Mouse (Mus musculus) cerebellum, adult (tissue): ENCODE results near the gene Tifa.

Experiments
- ATAC-seq: cut with Nextera tagmentation; 2 replicates; pipeline ENCODE4 v1.9.2; 2017; ENCODE audit warnings: mild to moderate bottlenecking, moderate library complexity, mixed read lengths; ENCODE audit not compliant: insufficient number of reproducible peaks, low FRiP score, low TSS enrichment

The Tifa gene

DNA sequence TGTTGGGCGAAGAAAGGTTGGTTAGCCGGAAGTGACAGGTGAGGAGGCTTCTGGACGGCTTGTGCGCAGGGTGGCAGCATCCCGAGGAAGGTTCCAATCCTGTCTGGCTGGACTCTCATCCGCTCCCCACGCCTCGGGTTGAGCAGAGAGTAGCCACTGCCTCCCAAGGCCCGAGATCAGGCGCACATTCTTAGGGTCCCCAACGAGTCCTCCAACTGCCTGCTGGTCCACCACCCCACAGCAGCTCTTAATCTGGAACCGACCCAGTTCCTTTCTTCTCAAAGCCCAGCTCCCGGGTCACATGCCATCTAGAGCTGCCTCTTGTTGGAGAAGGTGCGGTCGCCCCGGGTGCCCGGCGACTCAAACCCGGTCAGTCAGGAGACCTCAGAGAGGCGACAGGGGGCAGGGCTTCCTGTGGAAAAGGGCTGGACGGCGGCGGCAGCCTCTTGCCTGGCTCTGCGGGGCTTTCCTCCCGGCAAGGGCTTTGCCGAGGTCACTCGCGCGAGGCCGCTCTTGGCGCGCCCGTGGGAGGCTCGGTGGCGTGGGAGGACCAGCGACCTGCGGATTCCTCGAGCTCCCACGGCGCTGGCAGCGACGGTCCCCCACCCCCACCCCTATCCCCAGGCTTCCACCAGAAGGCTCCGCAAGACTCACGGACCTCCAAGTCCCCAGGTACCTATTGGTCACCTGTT, at the start of gene Tifa:
Gene Tifa (plus strand): TSS at position 306 of the 692 bp plus-strand sequence.
- peak; percentile 59 for ATAC-seq

DNA sequence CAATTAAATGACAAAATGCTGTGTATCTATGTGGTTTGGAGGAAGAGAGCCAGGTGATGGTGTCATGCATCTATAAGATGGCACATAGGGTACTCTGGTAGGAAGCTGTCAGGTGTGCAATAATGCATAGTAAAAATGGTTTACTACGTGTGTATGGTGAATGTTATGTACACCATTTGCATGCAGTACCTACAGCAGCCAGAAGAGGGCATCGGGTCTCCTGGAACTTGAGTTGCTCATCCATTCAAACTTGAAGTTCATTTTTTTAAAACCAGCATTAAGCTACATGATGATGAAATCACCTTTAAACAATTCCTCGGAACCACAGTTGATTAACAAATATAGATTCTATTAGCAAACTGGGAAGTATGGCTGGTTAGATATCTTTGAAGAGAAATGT, 48.1 kb upstream of the Tifa start:
- ATAC-seq = no peak

DNA sequence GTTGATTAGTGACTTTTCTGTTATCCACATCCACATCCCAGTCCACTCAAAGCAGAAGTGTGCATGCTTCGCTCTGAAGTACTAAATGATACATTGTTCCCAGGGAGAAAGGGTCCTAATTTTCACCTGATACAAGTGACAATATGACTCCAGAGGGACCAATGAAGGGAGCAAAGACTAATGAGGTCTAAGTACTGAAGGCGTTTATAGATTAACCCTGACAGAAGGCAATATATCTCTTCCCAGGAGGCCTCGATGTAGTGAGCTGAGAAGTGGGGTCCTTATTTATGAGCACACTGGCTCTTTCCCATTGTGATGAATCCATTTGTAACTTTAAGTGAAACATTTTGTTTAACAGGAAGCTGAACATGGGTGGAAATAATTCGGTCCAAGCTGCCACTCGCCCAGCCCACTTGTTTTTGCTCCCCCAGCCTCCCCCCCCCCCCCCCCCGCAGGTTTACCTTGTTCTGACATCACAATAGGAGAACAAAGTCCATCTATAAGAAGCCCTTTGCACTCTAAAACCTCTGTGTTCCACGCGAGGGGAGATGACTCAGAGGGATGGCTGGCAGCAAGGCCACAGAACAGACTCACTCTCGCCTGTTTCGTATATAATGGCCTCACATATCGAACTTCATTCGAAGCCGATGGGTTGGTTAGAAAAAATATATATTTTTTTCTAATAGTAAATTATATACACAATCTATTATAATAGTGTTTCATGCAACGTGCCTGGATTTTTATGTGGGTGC, 45.8 kb upstream of the Tifa start:
- ATAC-seq = no peak

DNA sequence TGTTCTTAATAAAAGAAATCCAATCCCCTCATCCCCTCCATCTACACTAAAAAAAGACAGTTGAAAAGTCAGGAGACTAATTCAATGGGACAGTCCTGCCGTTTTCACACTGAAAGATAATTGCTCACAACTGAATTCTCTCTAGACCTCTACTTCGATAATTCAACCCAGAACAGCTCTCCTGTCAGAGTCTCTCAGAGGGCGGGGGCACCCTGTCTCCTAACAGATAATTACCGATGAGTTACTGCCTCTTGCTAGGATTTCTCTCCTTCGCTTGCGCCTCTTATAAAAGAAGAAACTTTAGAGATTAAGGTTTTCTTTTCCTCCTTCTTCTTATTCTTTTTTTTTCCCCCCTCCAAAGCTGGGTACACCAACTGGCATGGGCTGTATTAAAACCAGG, 44.1 kb upstream of the Tifa start:
- ATAC-seq = no peak

DNA sequence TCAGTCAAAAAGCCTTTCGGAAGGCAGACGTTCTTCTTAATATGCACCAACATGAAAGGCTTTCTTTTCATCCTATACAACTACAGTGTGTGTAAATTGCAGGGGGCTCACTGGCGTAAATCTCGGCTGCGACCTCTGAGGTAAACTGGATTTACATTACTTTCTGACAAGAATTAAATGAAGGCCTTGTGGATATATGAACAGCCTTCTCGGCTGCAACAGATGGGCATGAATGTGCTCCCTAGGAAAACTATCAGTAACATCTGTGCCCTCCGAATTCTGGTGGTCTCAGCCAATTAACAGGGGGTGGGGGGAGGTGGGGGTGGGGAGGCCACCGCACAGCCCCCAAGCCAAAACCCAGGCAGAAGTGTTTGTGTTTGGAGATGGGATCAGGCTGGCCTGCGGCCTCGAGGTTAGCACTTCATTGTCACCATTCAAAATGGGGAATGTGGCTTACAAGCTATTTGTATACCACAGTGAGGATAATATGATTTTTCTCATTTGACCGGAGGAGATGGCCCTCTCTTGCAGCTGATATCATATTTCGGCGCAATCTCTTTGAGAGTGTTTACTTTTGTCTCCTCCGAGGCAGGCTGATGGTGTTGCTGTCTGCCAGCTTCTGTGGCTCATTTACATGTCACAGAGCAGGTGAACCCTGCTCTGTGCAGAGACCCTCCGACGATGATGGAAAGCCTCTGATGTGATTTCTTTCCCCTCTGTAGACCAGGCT, 43.5 kb upstream of the Tifa start:
- no peak for ATAC-seq

DNA sequence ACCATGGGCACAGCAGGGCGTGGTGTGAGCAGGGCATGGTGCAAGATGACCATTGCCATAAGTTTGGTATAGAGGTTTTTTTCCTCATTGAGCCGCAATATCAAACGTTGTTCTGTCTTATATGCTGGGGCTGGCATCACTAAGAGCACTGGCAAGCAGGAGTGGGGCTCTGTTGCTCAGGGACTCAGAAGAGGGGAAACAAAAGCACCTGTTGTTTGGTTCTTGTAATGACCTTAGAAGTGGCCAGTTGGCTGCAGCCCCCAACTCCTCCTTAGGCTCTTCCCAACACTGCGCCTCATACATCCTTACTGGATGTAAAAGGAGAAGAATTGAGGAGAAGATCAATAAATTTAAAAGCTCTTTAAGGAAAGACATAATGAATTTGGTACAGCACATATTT, 41.0 kb upstream of the Tifa start:
- ATAC-seq = no peak

DNA sequence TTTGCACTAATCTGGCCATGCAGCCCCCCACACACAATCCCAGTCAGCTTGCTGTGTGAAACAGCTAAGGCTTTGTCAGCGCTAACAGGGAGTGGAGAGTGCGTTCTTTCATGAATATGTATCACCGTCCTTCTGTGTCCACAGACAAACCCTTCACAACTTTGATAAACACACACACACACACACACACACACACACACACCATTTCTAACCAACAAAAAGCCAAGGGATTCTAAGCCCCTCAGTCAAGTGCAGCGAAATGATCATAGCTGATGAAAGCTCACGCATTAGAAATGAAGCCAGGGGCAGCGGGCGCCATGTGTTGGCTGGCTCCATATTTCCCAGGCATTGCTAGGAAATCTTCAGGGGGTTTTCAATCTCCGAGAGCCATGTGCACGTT, 40.3 kb upstream of the Tifa start:
- ATAC-seq = no peak

DNA sequence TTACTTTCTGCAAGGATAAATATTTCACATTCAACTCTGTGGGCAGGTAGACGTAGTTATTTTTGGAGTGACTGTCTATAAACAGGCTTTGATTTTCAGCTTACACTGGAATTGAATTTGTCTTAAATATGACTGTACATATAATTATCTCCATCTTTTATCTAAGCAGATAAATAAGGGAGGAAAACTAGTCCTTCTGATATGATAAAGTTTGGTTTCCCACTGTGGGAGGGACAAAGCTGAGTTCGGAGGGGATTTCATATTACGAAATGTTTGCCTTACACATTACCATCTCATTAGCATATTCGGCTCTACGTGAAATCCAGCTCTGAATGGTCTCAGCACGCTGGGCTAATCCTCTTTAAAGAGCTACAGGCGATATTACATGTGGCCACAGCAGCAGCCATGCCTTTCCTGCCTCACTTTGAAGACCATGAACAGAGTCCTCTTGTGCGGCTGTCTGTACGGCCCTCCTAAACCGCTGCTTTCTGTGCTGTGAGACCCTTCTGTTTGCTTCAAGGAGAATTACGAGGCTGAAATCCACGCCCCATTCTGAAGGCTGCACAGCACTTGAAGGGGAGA, 39.5 kb upstream of the Tifa start:
- no peak for ATAC-seq

DNA sequence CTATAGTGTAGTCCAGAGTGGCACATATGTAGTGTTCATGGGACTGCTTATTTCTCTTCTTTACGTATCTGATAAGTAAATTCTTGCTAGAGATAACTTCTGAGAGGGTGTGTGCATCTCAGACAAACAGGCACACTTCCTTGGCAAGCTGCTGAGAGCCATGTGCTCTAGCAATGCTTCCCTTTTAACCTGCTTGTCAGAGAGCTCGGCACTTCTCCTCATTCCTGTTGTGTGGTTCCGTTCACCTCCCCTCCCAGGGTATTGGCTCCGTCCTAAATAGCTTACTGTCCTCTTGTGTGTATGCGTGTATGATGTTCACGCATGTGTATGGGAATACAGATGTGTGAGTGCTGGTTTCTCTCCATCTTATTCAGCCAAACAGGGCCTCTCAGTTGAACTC, 33.1 kb upstream of the Tifa start:
- no peak for ATAC-seq

DNA sequence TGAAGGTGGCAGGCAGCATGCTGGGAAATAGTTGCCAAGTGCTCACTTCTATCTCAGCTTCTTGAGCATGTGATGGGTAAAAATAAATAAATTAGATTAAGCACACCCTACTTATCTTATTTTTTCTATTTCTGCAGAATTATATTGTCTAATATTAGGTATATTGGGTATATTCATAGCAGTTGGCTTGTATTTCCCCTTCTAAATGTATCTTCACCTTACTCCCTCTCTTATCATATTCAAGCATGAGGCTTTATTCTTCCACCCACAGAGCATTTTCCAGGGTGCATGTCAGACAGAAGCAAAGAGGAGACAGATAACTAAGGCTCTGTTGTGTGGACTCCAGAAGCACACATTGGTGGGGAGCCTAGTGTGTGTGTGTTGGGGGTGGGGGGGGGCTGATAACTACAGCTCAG, 31.7 kb upstream of the Tifa start:
- ATAC-seq = no peak

DNA sequence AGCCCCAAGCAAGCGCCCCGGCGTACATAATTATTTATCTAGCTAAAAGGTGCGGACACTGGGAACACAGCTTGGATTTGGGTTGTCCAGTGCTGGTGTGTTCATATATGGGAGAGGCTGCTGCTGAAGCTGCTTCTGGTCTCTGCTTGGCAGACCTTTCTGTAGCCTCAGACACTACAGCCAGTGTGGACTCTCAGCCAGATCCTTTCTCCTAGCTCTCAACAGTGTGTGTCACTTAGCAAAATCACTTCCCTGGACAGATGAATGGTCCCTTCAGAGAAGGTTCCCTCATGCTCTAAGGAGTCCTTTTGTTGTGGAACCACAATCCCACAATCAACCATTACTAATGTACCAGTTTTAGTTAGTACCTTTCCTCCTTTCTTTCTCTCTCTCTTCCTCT, 30.8 kb upstream of the Tifa start:
- ATAC-seq = no peak

DNA sequence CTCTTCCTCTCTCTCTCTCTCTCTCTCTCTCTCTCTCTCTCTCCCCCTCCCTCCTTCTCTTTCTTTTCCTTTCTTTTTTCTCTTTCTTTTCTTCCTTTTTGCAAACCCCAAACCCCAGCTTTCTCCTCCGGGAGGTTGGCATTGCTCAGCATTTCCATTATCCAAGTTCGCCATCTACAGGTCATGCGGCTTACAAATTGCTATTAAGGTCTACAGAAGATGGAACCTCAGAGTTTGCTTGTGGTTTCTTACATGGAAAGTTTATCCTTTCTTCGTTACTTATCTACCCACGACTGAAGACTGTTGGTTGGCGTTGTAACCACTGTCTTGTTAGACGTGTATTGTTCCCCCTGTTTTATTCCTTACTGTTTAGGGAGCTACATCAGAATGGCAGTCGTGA, 30.4 kb upstream of the Tifa start:
- no peak for ATAC-seq

DNA sequence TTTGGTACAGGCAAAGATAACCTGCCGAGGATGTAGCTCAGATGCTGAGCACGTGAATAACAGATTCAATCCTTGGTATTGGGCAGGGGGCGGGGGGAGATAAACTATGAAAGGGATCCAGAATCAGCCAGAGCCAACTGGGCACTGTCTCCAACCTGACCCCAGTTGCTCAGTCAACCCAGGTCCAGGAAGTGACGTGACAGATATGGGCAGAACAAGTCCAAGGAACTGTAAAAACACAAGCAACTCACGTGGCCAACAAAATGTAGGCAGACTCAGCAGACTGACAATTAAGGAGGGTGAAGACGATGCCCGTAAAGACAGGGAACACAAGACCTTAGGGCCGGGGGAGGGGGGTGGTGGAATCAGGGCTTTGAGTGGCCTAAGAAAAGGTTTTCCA, 27.2 kb upstream of the Tifa start:
- no peak for ATAC-seq

DNA sequence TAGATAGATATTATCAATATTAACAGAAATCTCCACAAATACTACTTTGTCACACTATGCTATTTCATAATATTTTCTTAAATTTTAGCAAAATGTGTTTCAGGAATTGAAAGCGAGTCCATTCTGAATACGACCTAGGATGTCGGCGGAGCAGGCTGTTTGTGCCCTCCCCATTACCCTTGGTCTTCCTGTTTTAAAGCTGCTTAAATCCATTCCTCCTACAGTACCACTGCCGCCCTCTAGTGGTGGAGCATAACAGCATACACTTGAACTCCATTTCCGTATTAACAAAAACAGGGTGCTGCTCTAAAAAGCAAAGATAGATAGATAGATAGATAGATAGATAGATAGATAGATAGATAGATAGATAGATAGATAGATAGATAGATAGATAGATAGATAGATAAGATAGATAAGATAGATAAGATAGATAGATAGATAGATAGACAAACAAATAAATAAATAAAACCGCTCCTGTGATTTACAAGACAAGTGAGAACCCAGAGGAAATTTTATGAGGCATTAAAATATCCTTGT, 26.5 kb upstream of the Tifa start:
- ATAC-seq = no peak

DNA sequence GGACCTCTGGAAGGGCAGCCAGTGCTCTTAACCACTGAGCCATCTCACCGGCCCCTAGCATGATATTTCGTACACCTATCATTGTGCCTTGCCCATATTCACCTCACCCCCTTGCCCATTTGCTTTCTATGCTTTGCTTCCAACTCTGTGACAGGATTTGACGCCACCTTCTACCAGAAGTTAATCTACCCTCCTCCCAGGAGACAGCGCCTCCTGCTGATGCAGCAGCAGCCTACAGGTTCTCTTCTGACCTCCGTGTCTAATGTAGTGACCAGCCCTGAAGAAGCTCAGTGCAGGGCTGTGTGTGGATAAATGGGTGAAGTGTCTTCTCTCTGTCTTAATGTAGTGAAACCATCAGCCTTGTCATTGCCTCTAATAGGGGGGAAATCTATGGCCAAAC, 25.1 kb upstream of the Tifa start:
- ATAC-seq = no peak

DNA sequence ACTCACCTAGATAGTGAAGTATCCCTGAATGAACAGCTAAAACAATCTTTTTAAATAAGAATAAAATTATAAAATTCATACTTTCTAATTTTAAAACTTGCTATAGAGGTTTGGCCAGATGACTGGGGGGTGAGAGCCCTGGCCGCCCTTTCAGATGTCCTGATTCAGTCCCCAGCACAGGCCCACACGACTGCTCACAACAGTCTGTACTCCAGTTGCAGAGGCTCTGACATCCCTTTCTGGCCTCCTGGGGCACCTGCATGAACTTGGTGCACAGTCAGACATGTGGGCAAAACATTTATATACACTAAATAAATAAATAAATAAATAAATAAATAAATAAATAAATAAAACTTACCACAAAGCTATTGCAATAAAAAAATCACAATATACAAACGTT, 23.6 kb upstream of the Tifa start:
- ATAC-seq = no peak

DNA sequence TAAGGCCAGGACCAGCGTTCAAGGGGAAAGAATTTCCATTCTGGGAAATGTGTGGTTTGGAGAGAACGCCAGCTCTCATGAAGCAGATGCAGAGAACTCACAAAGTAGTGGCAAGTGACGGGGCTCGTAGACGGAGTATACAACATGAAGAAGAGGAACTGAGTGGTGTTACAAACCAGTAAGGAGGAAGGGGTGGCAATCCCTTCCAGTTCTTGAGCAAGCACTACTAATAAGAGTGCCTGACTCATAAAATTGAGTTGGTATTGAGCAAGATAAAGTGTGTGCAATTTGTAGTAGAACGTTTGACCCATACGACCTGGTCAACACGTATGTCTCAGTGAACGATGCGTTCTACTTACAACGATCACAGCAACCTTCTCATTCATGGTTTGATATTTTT, 20.5 kb upstream of the Tifa start:
- ATAC-seq = no peak

DNA sequence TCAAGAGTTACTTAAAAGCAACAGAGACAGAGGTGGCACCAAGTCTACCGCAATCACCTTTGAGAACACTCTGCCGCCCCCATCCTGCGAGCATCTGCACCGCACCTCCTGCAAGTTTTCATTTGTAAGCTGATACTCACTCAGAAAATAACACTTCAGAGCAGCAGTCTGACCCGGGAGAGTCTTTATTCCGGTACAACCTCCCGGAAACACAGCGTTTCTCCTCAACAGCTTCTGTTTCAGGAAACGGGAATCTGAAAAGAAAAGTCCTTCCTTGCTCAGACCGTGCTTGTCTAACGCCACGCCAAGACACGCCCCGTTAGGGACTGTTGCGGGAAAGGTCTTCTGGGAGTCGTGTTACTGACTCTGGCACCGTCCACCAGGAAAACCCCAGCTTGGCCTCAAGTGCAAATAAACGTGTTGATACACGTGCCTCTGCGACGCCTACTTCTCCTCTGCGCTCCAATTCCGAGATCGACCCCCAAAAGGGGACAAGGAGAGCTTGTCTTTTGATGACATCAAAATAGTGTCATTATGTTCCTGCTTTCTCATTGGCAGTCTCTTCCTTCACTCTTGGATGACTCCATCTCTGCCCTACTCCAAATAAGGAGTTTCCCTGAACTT, 9.5 kb upstream of the Tifa start, which contains the start of gene Alpk1:
Gene Alpk1 (minus strand): TSS at position 507 of the 624 bp plus-strand sequence.
- ATAC-seq = no peak

DNA sequence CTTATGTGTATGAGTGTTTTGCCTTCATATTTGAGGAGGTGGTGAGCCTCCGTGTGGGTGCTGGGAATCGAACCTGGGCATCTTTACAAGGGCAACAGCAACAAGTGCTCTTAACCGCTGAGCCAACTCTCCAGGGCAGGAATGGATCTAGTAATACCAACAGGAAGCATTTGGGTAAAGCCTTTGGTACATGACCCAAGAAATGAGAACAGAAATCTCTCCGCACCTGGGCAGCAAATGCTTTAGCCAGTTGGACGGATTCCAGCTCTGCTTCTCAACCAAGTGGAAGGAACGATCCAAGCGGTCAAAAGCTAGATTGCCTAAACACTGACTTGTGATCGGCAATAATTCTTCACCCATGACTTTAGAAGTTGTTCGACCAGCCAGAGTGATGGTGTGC, 8.7 kb upstream of the Tifa start:
- ATAC-seq = no peak

DNA sequence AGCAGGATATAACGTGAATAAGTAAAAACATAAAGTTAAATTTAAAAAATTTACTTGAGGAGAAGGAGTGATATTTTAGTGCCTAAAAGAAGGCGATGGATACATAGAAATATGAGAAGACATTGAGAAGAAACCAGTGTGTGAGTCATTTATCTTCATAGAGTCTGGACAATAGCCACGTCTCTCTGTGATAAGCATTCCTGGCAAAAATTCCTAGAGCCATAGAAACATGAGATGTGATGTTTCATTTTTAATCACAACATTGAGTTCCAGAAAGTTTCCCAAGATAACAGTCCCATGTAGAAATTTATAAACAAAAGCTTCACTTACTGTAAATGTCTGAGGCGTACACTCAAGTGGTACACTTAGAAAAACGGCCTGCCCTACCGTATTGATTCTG, 6.7 kb upstream of the Tifa start:
- ATAC-seq = no peak
